Mouse (Mus musculus): ENCODE results near the gene Foxc2. TPM values are rescaled to one million over a fixed set of nuclear protein-coding genes. Genes with fewer than 3 reads are reported as not detected.
A peak's percentile ranks its signal among the peaks of the same experiment; 100 is the strongest.

The Foxc2 gene
- polyA plus RNA-seq, 1 experiment, result not detected

GRCm38 (mm10) chr8:121111145-121111907, 4.6 kb upstream of the Foxc2 start:
- Histone ChIP-seq H3K27ac (ENCODE audit: control insufficient read depth, insufficient read depth, low read depth, low read length, poor library complexity) (no peak overlapping the region), H3K4me3 (replicated peaks; ENCODE audit: control insufficient read depth, low read depth, low read length) (no peak overlapping the region), H3K4me1 (ENCODE audit: control insufficient read depth, insufficient read depth, low read length) (peaks cover 3% of the 10 kb centered on the region; the same call in 1 of the 2 replicates)
- 35% methylated on average over 7 of the region's 7 CpGs for WGBS
- TF ChIP-seq CTCF (IDR thresholded peaks at IDR 0.05; ENCODE audit: control insufficient read depth, insufficient read depth, low read length) (no peak), POLR2A (IDR thresholded peaks at IDR 0.05; ENCODE audit: borderline replicate concordance, control insufficient read depth, low read depth, low read length) (no peak)

- WGBS, result under 1% methylated on average over 21 of the region's 21 CpGs
- TF ChIP-seq POLR2A (IDR thresholded peaks at IDR 0.05; ENCODE audit: borderline replicate concordance, control insufficient read depth, low read depth, low read length), result no peak
- peak; percentile 95 for TF ChIP-seq CTCF (IDR thresholded peaks at IDR 0.05; ENCODE audit: control insufficient read depth, insufficient read depth, low read length)
- H3K4me3 ChIP-seq (replicated peaks; ENCODE audit: control insufficient read depth, low read depth, low read length), result no peak overlapping the region
- H3K27ac ChIP-seq (ENCODE audit: control insufficient read depth, insufficient read depth, low read depth, low read length, poor library complexity), result no peak overlapping the region
- H3K4me1 ChIP-seq (ENCODE audit: control insufficient read depth, insufficient read depth, low read length), result peaks cover 3% of the 10 kb centered on the region; the same call in 1 of the 2 replicates
Measured at GRCm38 (mm10) chr8:121113261-121113660, 2.7 kb upstream of the Foxc2 start.

- H3K4me3 ChIP-seq (replicated peaks; ENCODE audit: control insufficient read depth, low read depth, low read length), result no peak overlapping the region
- 8% methylated on average over 25 of the region's 25 CpGs for WGBS
- no peaks in the 10 kb centered on the region; the same call in 1 of the 2 replicates for H3K4me1 ChIP-seq (ENCODE audit: control insufficient read depth, insufficient read depth, low read length)
- no peak for TF ChIP-seq CTCF (IDR thresholded peaks at IDR 0.05; ENCODE audit: control insufficient read depth, insufficient read depth, low read length)
- no peak for TF ChIP-seq POLR2A (IDR thresholded peaks at IDR 0.05; ENCODE audit: borderline replicate concordance, control insufficient read depth, low read depth, low read length)
- H3K27ac ChIP-seq (ENCODE audit: control insufficient read depth, insufficient read depth, low read depth, low read length, poor library complexity), result no peak overlapping the region
Measured at GRCm38 (mm10) chr8:121115136-121115535, 835 bp upstream of the Foxc2 start.

GRCm38 (mm10) chr8:121116591-121117185, 717 bp downstream of the Foxc2 start:
- Histone ChIP-seq H3K27ac (ENCODE audit: control insufficient read depth, insufficient read depth, low read depth, low read length, poor library complexity) (no peak overlapping the region), H3K4me1 (ENCODE audit: control insufficient read depth, insufficient read depth, low read length) (no peaks in the 10 kb centered on the region), H3K4me3 (replicated peaks; ENCODE audit: control insufficient read depth, low read depth, low read length) (no peak overlapping the region)
- 10% methylated on average over 55 of the region's 55 CpGs for WGBS
- TF ChIP-seq CTCF (IDR thresholded peaks at IDR 0.05; ENCODE audit: control insufficient read depth, insufficient read depth, low read length), result no peak
- TF ChIP-seq POLR2A (IDR thresholded peaks at IDR 0.05; ENCODE audit: borderline replicate concordance, control insufficient read depth, low read depth, low read length), result no peak

GRCm38 (mm10) chr8:121117186-121117651, 1.2 kb downstream of the Foxc2 start:
- Histone ChIP-seq H3K27ac (ENCODE audit: control insufficient read depth, insufficient read depth, low read depth, low read length, poor library complexity) (no peak overlapping the region), H3K4me3 (replicated peaks; ENCODE audit: control insufficient read depth, low read depth, low read length) (no peak overlapping the region), H3K4me1 (ENCODE audit: control insufficient read depth, insufficient read depth, low read length) (no peaks in the 10 kb centered on the region)
- 4% methylated on average over 62 of the region's 62 CpGs for WGBS
- TF ChIP-seq CTCF (IDR thresholded peaks at IDR 0.05; ENCODE audit: control insufficient read depth, insufficient read depth, low read length) (no peak), POLR2A (IDR thresholded peaks at IDR 0.05; ENCODE audit: borderline replicate concordance, control insufficient read depth, low read depth, low read length) (no peak)

- Histone ChIP-seq H3K27ac (ENCODE audit: control insufficient read depth, insufficient read depth, low read depth, low read length, poor library complexity) (no peak overlapping the region), H3K4me1 (ENCODE audit: control insufficient read depth, insufficient read depth, low read length) (no peaks in the 10 kb centered on the region), H3K4me3 (replicated peaks; ENCODE audit: control insufficient read depth, low read depth, low read length) (no peak overlapping the region)
- WGBS, result 6% methylated on average over 28 of the region's 28 CpGs
- no peak for TF ChIP-seq POLR2A (IDR thresholded peaks at IDR 0.05; ENCODE audit: borderline replicate concordance, control insufficient read depth, low read depth, low read length)
- no peak for TF ChIP-seq CTCF (IDR thresholded peaks at IDR 0.05; ENCODE audit: control insufficient read depth, insufficient read depth, low read length)
Measured at GRCm38 (mm10) chr8:121117906-121118305, 1.9 kb downstream of the Foxc2 start.

GRCm38 (mm10) chr8:121118634-121119420, 2.9 kb downstream of the Foxc2 start:
- no peak for TF ChIP-seq CTCF (IDR thresholded peaks at IDR 0.05; ENCODE audit: control insufficient read depth, insufficient read depth, low read length)
- TF ChIP-seq POLR2A (IDR thresholded peaks at IDR 0.05; ENCODE audit: borderline replicate concordance, control insufficient read depth, low read depth, low read length), result no peak
- 13% methylated on average over 18 of the region's 18 CpGs for WGBS
- Histone ChIP-seq H3K4me1 (ENCODE audit: control insufficient read depth, insufficient read depth, low read length) (no peaks in the 10 kb centered on the region), H3K27ac (ENCODE audit: control insufficient read depth, insufficient read depth, low read depth, low read length, poor library complexity) (no peak overlapping the region), H3K4me3 (replicated peaks; ENCODE audit: control insufficient read depth, low read depth, low read length) (no peak overlapping the region)

Measured in bone marrow, adult 2 months (tissue).